Mouse (Mus musculus): ENCODE results near the gene Prickle4. TPM values are rescaled to one million over a fixed set of nuclear protein-coding genes. Genes with fewer than 3 reads are reported as not detected.

The Prickle4 gene
- polyA plus RNA-seq, 1 experiment: 0.56 TPM

GRCm38 (mm10) chr17:47708972-47709371 lies 14.4 kb upstream of the Prickle4 start:
- WGBS: 45% methylated on average over 4 of the region's 4 CpGs
- DNase-seq (ENCODE audit: low read depth, low spot score): no peak

DNA sequence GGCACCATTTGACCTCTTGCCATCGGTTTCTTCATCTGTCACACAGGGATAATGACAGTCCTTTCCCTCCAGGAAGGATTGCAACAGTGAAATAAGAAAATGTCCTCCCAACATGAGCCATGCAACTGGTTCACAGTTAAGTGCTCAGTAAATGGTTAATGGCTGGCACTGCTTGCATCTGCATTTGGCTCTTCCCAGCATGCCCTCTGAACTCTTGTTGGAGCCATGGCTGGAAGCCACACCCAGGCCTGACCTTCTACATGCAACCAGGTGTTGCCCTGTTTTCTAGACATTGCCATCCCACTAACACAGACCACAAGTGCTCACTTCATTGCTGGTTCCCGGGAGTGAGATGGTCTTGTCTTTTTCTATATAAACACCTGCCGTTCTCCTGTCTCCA lies 13.4 kb upstream of the Prickle4 start:
- WGBS: 74% methylated on average over 3 of the region's 3 CpGs
- no peak for DNase-seq (ENCODE audit: low read depth, low spot score)

- 57% methylated on average over 1 of the region's 1 CpGs for WGBS
- no peak for DNase-seq (ENCODE audit: low read depth, low spot score)
Measured at GRCm38 (mm10) chr17:47706196-47706595, 11.7 kb upstream of the Prickle4 start.

GRCm38 (mm10) chr17:47704692-47705091 lies 10.2 kb upstream of the Prickle4 start:
- WGBS: 85% methylated on average over 4 of the region's 4 CpGs

DNA sequence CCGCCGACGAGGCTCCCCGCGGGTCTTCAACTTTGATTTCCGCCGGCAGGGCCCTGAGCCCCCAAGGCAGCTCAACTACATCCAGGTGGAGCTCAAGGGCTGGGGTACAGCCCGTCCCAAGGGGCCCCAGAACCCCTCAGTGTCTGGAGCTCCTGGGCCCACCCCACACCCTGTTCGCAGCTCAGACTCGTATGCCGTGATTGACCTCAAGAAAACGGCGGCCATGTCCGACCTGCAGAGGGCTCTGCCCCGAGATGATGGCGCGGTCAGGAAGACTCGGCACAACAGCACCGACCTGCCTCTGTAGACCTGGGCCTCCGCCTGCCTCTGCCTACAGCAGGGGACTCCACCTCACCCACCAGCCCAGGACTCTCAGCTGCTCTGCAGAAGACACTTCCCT lies 9.0 kb upstream of the Prickle4 start:
- WGBS: 77% methylated on average over 20 of the region's 20 CpGs
- no peak for DNase-seq (ENCODE audit: low read depth, low spot score)

More at GRCm38 (mm10) chr17:47704692-47705091, 10.2 kb upstream of the Prickle4 start:
- DNase-seq (ENCODE audit: low read depth, low spot score): no peak

DNA sequence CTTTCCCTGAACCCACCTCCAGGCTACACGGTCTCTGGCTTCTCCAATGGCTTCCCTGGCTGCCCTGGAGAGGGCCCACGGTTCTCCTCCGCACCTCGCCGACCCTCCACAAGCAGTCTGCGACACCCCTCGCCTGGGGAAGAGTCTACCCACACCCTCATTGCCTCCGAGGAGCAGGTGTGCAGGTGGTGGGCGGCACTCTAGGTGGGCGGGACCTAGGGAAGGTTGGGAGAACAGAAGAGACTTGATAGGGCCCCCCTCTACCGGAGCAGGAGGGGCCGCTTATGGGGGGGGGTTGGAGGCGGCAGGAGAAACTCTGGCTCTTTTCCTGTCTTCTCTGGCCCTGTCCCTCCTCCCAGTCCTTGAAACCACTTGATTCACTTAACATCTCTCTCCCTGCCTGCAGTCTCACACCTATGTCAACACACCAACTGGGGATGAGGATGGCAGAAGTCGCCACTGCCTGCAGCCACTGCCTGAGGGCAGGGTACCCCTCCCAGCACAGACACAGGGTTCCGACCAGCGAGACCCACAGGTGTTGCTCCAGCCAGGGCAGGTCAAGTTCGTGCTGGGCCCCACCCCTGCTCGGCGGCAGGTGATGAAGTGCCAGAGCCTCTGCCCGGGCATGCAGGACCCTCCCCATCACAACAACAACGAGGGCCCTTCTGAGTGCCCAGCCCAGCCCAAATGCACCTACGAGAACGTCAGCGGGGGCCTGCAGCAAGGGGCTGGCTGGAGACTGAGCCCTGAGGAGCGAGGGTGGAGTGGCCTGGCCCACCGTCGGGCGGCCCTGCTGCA lies 8.2 kb upstream of the Prickle4 start:
- 78% methylated on average over 28 of the region's 28 CpGs for WGBS

GRCm38 (mm10) chr17:47701793-47702192 lies 7.3 kb upstream of the Prickle4 start:
- 88% methylated on average over 9 of the region's 9 CpGs for WGBS
- no peak for DNase-seq (ENCODE audit: low read depth, low spot score)

More for the DNA sequence above, 8.2 kb upstream of the Prickle4 start:
- no peak for DNase-seq (ENCODE audit: low read depth, low spot score)

DNA sequence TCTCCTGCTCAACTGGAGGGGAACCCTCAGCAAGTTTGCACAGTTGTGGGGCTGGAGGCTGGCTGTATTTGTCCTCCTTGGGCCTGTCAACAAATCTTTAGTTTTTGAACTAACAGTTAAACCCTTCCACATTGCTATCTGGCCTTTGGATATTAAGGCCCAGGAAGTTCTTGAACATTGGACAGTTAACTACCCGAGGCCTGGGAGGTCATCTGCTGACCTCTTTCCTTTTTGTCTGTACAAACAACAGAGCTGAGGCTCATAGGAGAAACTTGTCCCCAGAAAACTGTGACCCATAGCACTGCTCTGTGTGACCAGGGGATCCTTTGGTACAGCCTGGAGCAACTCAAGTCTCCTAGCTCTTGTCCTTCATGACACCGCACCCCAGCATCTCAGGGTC lies 4.5 kb upstream of the Prickle4 start:
- WGBS: 72% methylated on average over 2 of the region's 2 CpGs
- no peak for DNase-seq (ENCODE audit: low read depth, low spot score)

DNA sequence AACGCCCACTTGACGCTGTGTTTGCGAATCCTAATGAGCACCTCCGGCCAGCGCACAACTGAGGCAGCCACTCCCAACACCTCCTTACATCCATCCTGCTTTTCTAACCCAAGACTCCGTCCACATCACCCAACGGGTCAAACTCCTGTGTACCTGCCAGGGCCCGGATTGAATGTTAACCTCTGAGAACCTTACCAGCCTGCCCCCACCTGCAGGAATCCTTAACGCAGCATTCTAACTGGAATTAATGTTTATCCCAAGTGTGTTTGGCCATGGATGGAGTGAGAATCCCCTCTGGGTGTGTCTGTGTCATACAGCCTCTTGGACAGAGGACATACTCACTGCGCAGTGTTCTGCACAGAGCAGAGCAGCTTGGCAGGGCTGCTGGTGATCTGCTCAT lies 3.6 kb upstream of the Prickle4 start:
- 92% methylated on average over 10 of the region's 10 CpGs for WGBS
- no peak for DNase-seq (ENCODE audit: low read depth, low spot score)

DNA sequence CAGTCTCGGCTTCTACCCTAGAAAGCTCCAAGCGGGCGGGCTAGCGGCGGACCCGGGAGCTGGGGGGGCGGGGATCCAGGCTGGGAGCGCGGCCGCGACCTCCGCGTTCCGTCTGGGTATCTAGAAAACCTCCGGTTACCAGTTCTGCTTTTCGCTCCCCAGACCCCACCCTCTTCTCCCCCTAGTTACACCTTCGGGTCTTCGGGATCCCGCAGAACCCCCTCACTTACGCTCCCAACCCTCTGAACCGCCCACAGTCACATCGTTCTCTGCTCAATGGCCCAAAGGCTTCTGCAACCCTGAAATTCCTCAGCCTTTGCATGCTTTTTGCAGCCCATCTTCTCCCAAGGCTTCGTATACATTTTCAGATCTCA lies 788 bp upstream of the Prickle4 start:
- 1% methylated on average over 23 of the region's 23 CpGs for WGBS
- DNase-seq (ENCODE audit: low read depth, low spot score): no peak

GRCm38 (mm10) chr17:47694442-47694502 lies 264 bp downstream of the Prickle4 start, which contains the start of gene Gm21981:
Gene Gm21981 (minus strand): TSS chr17:47694455.
- DNase-seq (ENCODE audit: low read depth, low spot score): no peak
- 3% methylated on average over 3 of the region's 3 CpGs for WGBS

DNA sequence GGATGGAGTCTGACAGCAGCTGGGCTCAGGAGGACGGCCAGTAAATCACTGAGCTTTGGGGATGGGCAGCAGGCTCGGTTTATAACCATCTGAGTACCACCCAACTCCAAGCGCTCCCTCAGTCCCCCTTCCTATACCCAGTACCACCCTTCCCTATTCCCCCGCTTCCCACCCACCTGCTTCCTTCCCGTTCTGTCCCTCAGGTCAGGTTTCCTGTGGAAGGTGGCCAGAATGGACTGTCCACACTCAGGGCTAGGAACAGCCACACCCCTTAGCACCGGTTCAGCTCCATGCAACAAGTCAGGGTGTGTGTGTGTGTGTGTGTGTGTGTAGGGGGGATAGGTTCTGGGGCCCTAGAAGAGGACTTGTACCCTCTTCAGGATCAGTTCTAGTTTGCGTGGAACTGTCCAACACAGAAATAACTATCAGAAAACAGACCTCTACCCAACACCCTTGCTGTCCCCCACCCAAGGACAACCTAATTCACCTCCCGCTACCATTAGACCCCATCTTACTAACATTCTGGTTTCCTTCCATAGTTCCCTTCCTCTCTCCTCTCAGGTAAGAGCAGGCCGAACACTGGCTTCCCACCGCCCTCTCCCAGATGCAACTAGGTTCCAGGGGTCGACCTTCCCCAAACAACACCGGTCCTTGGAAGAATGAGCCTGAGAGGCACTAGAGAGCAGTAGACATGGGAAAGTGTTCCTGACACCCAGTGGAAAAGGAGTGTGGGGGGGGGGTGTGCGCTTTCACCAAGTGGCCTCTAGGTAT lies 680 bp downstream of the Prickle4 start:
- no peak for DNase-seq (ENCODE audit: low read depth, low spot score)
- WGBS: 62% methylated on average over 13 of the region's 13 CpGs

GRCm38 (mm10) chr17:47691650-47692049 lies 2.9 kb downstream of the Prickle4 start:
- DNase-seq (ENCODE audit: low read depth, low spot score): no peak
- 94% methylated on average over 3 of the region's 3 CpGs for WGBS

- no peak for DNase-seq (ENCODE audit: low read depth, low spot score)
- 83% methylated on average over 8 of the region's 8 CpGs for WGBS
Measured at GRCm38 (mm10) chr17:47689894-47690293, 4.6 kb downstream of the Prickle4 start.

DNA sequence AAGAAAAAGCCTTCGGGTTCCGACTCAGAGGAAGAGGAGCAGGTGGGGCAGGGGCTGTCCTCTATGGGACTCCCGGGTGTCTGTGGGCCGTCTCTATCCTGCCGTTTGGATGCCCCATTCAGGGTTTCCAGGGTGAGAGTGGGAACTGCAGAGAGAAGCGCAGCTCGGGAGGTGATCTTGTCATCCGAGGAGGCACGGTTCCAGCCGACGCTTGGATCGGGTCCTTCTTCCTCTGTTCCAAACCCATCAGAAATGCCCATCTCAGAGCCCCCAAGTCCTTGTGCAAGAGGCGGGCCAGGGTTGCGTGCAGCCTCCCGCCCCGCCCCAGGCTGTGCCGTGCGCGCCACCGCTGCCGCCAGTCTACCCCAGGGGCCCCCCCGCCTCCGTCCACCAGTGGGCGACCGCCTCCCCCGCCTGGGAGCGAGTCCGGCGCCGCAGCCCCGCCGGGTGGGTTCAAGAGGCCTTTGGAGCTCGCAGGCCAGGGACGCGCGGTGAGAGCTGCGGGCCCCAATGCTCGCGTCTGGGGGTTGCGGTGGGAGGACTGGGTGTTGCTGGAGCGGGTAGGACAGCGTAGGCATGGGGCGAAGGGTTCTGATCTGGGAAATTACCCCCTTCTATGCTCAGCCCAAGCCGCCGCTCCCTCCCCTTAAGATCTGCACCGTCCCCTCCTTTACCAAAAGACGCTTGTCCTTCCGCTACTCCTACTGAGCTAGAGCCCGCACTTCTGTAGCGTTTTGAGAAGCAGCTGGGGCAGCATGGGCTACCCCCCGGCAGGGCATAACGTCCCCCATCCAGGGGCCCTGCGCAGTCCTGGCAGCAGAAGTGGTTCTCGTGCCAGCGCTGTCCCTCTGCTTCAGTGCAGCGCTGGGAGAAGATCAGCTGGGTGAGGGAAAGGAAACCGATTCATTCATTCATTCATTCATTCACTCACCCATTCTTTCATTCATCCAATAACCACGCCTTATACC lies 5.6 kb downstream of the Prickle4 start, which contains the start of gene Frs3:
Gene Frs3, plus strand, starts transcription at position 423 of the 968 bp plus-strand sequence.
- WGBS: 2% methylated on average over 58 of the region's 58 CpGs
- no peak for DNase-seq (ENCODE audit: low read depth, low spot score)

GRCm38 (mm10) chr17:47688344-47688607 lies 6.3 kb downstream of the Prickle4 start, which contains the start of gene Tomm6:
Gene Tomm6 (minus strand): TSS chr17:47688386.
- WGBS: 0% methylated on average over 9 of the region's 9 CpGs
- DNase-seq (ENCODE audit: low read depth, low spot score): no peak

GRCm38 (mm10) chr17:47687409-47688343 lies 6.9 kb downstream of the Prickle4 start:
- DNase-seq (ENCODE audit: low read depth, low spot score): peak; percentile 82
- under 1% methylated on average over 70 of the region's 70 CpGs for WGBS

GRCm38 (mm10) chr17:47682836-47683235 lies 11.7 kb downstream of the Prickle4 start:
- 44% methylated on average over 4 of the region's 4 CpGs for WGBS

GRCm38 (mm10) chr17:47678702-47679101 lies 15.8 kb downstream of the Prickle4 start:
- WGBS: 45% methylated on average over 5 of the region's 5 CpGs
- DNase-seq (ENCODE audit: low read depth, low spot score): no peak

More at GRCm38 (mm10) chr17:47682836-47683235, 11.7 kb downstream of the Prickle4 start:
- DNase-seq (ENCODE audit: low read depth, low spot score): no peak
